Mouse (Mus musculus) midbrain, postnatal 0 days (tissue): ENCODE measurements around the gene Spns2. TPM values are rescaled to one million over a fixed set of nuclear protein-coding genes. Genes with fewer than 3 reads are reported as not detected.

Source experiments
- ATAC-seq: fragments of 200-750 bp; cut with Nextera tagmentation; 2 replicates; pipeline ENCODE4 v1.8.0; 2017; ENCODE audit warnings: moderate number of reproducible peaks, mild to moderate bottlenecking, moderate TSS enrichment, moderate library complexity; ENCODE audit not compliant: low FRiP score
- DNase-seq: peaks from one replicate; pipeline ENCODE4 v3.0.0-alpha.2; 2015; ENCODE audit warnings: low spot score
- H3K27ac ChIP-seq: fragments of 300-500 bp; sonication (generic); 2 replicates; pipeline ENCODE4 v1.5.1; 2014; ENCODE audit warnings: low read depth, mild to moderate bottlenecking, low read length, mixed read lengths
- H3K27me3 ChIP-seq: fragments of 300-500 bp; sonication (generic); 2 replicates; pipeline ENCODE4 v1.6.1; 2014; ENCODE audit warnings: low read length, control low read depth, mixed read lengths; ENCODE audit not compliant: insufficient read depth
- H3K36me3 ChIP-seq: fragments of 300-500 bp; sonication (generic); 2 replicates; pipeline ENCODE4 v1.6.1; 2014; ENCODE audit warnings: low read length, control low read depth, mixed read lengths; ENCODE audit not compliant: insufficient read depth
- H3K4me1 ChIP-seq: fragments of 300-500 bp; sonication (generic); 2 replicates; pipeline ENCODE4 v1.6.1; 2014; ENCODE audit warnings: mild to moderate bottlenecking, control low read depth, antibody characterized with exemption, low read length, mixed read lengths; ENCODE audit not compliant: insufficient read depth
- H3K4me2 ChIP-seq: fragments of 300-500 bp; sonication (generic); 2 replicates; pipeline ENCODE4 v1.6.1; 2014; ENCODE audit warnings: low read depth, mild to moderate bottlenecking, low read length, mixed read lengths; ENCODE audit not compliant: poor library complexity, severe bottlenecking
- H3K4me3 ChIP-seq: fragments of 300-500 bp; sonication (generic); 2 replicates; pipeline ENCODE4 v1.5.1; 2014; ENCODE audit warnings: low read depth, mild to moderate bottlenecking, low read length, moderate library complexity
- H3K9ac ChIP-seq: fragments of 300-500 bp; sonication (generic); replicated peaks from 2 replicates; pipeline ENCODE4 v1.6.1; 2014; ENCODE audit warnings: mild to moderate bottlenecking, low read length, moderate library complexity, mixed read lengths; ENCODE audit not compliant: poor library complexity, severe bottlenecking
- H3K9me3 ChIP-seq: fragments of 300-500 bp; sonication (generic); 2 replicates; pipeline ENCODE4 v1.6.1; 2016; ENCODE audit warnings: low read length, control low read depth
- CTCF ChIP-seq: IDR thresholded peaks from 2 replicates; pipeline ENCODE4 v1.5.1; 2016; ENCODE audit warnings: antibody characterized with exemption, mild to moderate bottlenecking
- whole genome bisulfite sequencing: fragments of 180-500 bp; shearing (Covaris S2); extraction: QIAGEN DNeasy Blood & Tissue Kit; methylation state at CpG from one replicate; pipeline ENCODE4 v1.1.7; 2014; 5-methylcytosine and 5-hydroxymethylcytosine counted together
- polyA plus RNA-seq: library from polyadenylated mRNA; unstranded; fragments of >200 nt; fragmentation: Nextera tagmentation; extraction: Ambion mirVana; gene quantifications from 2 replicates; pipeline ENCODE4 v1.2.1, GENCODE M21; 2015
- total RNA-seq: library from RNA; depleted of rRNA; stranded (reverse); fragments of >200 nt; gene quantifications from 2 replicates; pipeline ENCODE4 v1.2.3, GENCODE M21; 2014

The Spns2 gene
- total and polyA plus RNA-seq, 2 experiments from 2014 or later: 7.7 to 56.8 TPM

GRCm38 (mm10) chr11:72504016-72504797, 14.5 kb upstream of the Spns2 start:
- no peak for ATAC-seq
- H3K36me3 ChIP-seq: no peaks in the 10 kb centered on the region
- no peak overlapping the region for H3K4me3 ChIP-seq
- no peak for DNase-seq
- no peaks in the 10 kb centered on the region for H3K27me3 ChIP-seq
- no peak overlapping the region for H3K4me2 ChIP-seq
- H3K27ac ChIP-seq: no peak overlapping the region
- no peak for TF ChIP-seq CTCF
- no peak overlapping the region for H3K9ac ChIP-seq
- no peaks in the 10 kb centered on the region; the same call in 1 of the 2 replicates for H3K4me1 ChIP-seq
- no peaks in the 10 kb centered on the region for H3K9me3 ChIP-seq
- WGBS: 77% methylated on average over 10 of the region's 10 CpGs

GRCm38 (mm10) chr11:72503501-72503921, 13.8 kb upstream of the Spns2 start:
- Histone ChIP-seq H3K4me2 (no peak overlapping the region), H3K4me3 (no peak overlapping the region), H3K27ac (no peak overlapping the region), H3K36me3 (no peaks in the 10 kb centered on the region), H3K9ac (no peak overlapping the region), H3K27me3 (no peaks in the 10 kb centered on the region), H3K9me3 (no peaks in the 10 kb centered on the region), H3K4me1 (no peaks in the 10 kb centered on the region; the same call in 1 of the 2 replicates)
- TF ChIP-seq CTCF: no peak
- no peak for DNase-seq
- no peak for ATAC-seq
- 25% methylated on average over 5 of the region's 5 CpGs for WGBS

DNA sequence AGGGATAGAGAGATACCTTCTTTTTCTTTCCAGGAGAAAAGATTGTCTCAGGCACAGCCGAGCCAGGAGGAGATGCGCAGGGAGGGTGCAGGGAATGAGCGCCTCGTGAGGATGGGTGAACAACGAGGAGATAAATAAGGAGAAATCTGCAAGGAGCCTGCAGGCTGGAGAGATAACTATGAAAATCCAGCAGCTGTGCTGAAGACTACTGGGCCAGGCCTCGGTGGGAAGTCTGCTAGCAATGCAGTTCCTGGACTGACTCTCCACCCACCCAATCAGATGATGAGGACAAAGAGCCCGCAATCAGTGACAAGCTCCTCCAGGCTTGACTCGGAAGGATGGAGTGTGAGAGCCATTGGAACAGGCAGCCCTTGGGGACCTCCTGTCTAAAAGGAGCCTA, 12.5 kb upstream of the Spns2 start:
- TF ChIP-seq CTCF: no peak
- Histone ChIP-seq H3K9me3 (no peaks in the 10 kb centered on the region), H3K4me2 (no peak overlapping the region), H3K27ac (no peak overlapping the region), H3K4me3 (no peak overlapping the region), H3K4me1 (no peaks in the 10 kb centered on the region; the same call in 1 of the 2 replicates), H3K36me3 (no peaks in the 10 kb centered on the region), H3K27me3 (no peaks in the 10 kb centered on the region), H3K9ac (no peak overlapping the region)
- DNase-seq: peak; percentile 48
- 18% methylated on average over 8 of the region's 8 CpGs for WGBS
- no peak for ATAC-seq

- DNase-seq (no peak), ATAC-seq (no peak)
- 31% methylated on average over 5 of the region's 5 CpGs for WGBS
Measured at GRCm38 (mm10) chr11:72501426-72502002, 11.8 kb upstream of the Spns2 start.

GRCm38 (mm10) chr11:72500139-72500538, 10.4 kb upstream of the Spns2 start:
- no peak overlapping the region for H3K9ac ChIP-seq
- no peak overlapping the region for H3K4me3 ChIP-seq
- DNase-seq (no peak), ATAC-seq (no peak)
- no peaks in the 10 kb centered on the region for H3K9me3 ChIP-seq
- no peak overlapping the region for H3K27ac ChIP-seq
- TF ChIP-seq CTCF: no peak
- 94% methylated on average over 4 of the region's 4 CpGs for WGBS
- no peaks in the 10 kb centered on the region for H3K36me3 ChIP-seq
- H3K4me1 ChIP-seq: no peaks in the 10 kb centered on the region; the same call in 1 of the 2 replicates
- no peaks in the 10 kb centered on the region for H3K27me3 ChIP-seq
- H3K4me2 ChIP-seq: no peak overlapping the region

More at GRCm38 (mm10) chr11:72501426-72502002, 11.8 kb upstream of the Spns2 start:
- Histone ChIP-seq H3K9ac (no peak overlapping the region), H3K36me3 (no peaks in the 10 kb centered on the region), H3K27ac (no peak overlapping the region), H3K4me2 (no peak overlapping the region), H3K9me3 (no peaks in the 10 kb centered on the region), H3K4me1 (no peaks in the 10 kb centered on the region; the same call in 1 of the 2 replicates), H3K4me3 (no peak overlapping the region), H3K27me3 (no peaks in the 10 kb centered on the region)
- no peak for TF ChIP-seq CTCF

GRCm38 (mm10) chr11:72497367-72497766, 7.7 kb upstream of the Spns2 start:
- ATAC-seq (no peak), DNase-seq (no peak)
- H3K27ac ChIP-seq: no peak overlapping the region

More at GRCm38 (mm10) chr11:72497367-72497766, 7.7 kb upstream of the Spns2 start:
- no peak overlapping the region for H3K4me2 ChIP-seq
- WGBS: 31% methylated on average over 4 of the region's 4 CpGs
- no peak overlapping the region for H3K9ac ChIP-seq
- no peaks in the 10 kb centered on the region for H3K27me3 ChIP-seq
- H3K9me3 ChIP-seq: no peaks in the 10 kb centered on the region
- H3K36me3 ChIP-seq: no peaks in the 10 kb centered on the region
- no peak for TF ChIP-seq CTCF
- H3K4me3 ChIP-seq: no peak overlapping the region
- no peaks in the 10 kb centered on the region for H3K4me1 ChIP-seq
